ENCODE assay signal across 8 mouse cellular contexts in the genomic region with DNA sequence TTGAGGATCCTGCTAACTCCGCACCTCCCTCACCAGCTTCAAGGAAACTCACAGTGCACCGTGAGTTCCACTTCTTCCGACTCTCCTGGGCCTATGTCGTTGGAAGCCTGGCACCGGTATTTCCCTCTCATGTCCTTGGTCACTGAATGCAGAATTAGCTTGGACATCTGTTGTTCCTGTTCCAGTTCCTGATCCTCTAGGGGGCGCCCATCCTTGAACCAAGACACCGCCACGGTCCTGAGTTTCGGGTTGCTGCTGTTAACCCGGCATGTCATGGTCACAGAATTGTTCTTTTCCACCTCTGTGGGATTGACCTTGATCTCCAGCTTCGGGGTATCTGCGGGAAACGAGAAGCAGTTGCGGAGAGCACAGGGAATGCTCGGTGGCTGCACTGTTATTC. TPM values are rescaled to one million over a fixed set of nuclear protein-coding genes. Genes with fewer than 3 reads are reported as not detected.
DNase-seq lines count a peak whose midpoint lies in the region; ATAC-seq and TF ChIP-seq lines count a peak whose summit lies in the region.

No protein-coding gene starts in this region.

- H3K9ac ChIP-seq in hindbrain, postnatal 0 days (replicated peaks; ENCODE audit: low read length) = no peak overlapping the region

- no peaks in the 10 kb centered on the region for H3K4me1 ChIP-seq in hindbrain, postnatal 0 days (ENCODE audit: insufficient read depth, low read length)
- H3K4me1 ChIP-seq in megakaryocyte, embryonic 14.5 days = peaks cover 13% of the 10 kb centered on the region

- ATAC-seq in hindbrain, postnatal 0 days = 0 out of 2 replicates have a peak, but pooled peaks have one; percentile 49

- TF ChIP-seq CTCF in hindbrain, postnatal 0 days (IDR thresholded peaks at IDR 0.05; ENCODE audit: low read depth) = peak; percentile 77

- 28% methylated on average over 15 of the region's 15 CpGs for WGBS in hindbrain, postnatal 0 days

- 0 out of 2 replicates have a peak overlapping the region, but pooled peaks have one; percentile 30 for H3K4me2 ChIP-seq in hindbrain, postnatal 0 days (ENCODE audit: low read depth, low read length)

- no peaks in the 10 kb centered on the region for H3K36me3 ChIP-seq in hindbrain, postnatal 0 days (ENCODE audit: insufficient read depth, low read length)
- no peaks in the 10 kb centered on the region for H3K36me3 ChIP-seq in megakaryocyte, embryonic 14.5 days (replicated peaks; ENCODE audit: low read length)

- no peak overlapping the region for H3K27ac ChIP-seq in hindbrain, postnatal 0 days

- no peaks in the 10 kb centered on the region for H3K27me3 ChIP-seq in hindbrain, postnatal 0 days (ENCODE audit: insufficient read depth, low read length)
- peaks cover 64% of the 10 kb centered on the region for H3K27me3 ChIP-seq in megakaryocyte, embryonic 14.5 days (replicated peaks)

- peak; percentile 19 for DNase-seq in Muller cell, postnatal 12 days (ENCODE audit: inconsistent ontology term)
- DNase-seq in cerebellum, adult 8-10 months = peak; percentile 59
- peak; percentile 40 to 45 for DNase-seq in gastrocnemius, adult 8-10 months (ENCODE audit: low spot score in 2 of 2)
- DNase-seq in hindbrain, postnatal 0 days (ENCODE audit: low spot score) = peak; percentile 81
- DNase-seq in left cerebral cortex, adult 11 months (ENCODE audit: low spot score) = peak; percentile 52
- peak; percentile 68 to 73 for DNase-seq in right cerebral cortex, adult 2 months (ENCODE audit: low spot score in 2 of 2)
- peak; percentile 46 for DNase-seq in urinary bladder, adult 2 months (ENCODE audit: low spot score)

- H3K9me3 ChIP-seq in hindbrain, postnatal 0 days (ENCODE audit: low read length) = no peaks in the 10 kb centered on the region
- no peaks in the 10 kb centered on the region for H3K9me3 ChIP-seq in megakaryocyte, embryonic 14.5 days

- no peak overlapping the region for H3K4me3 ChIP-seq in hindbrain, postnatal 0 days (ENCODE audit: low read length)
- H3K4me3 ChIP-seq in megakaryocyte, embryonic 14.5 days (replicated peaks) = peak overlapping the region; percentile 85

RNA-seq across cellular contexts. Expression of a gene that starts 7.1 kb away (rescaled TPM):
- total RNA-seq in gastrocnemius, adult 8-10 months (2022) = not detected
- 0.07 and 3.2 TPM in 2 replicates for total RNA-seq in hindbrain, postnatal 0 days (2014; rRNA removed)
- polyA plus RNA-seq in hindbrain, postnatal 0 days (2015; fragmentation: Nextera tagmentation; extraction: Ambion mirVana) = 0.09 and 0.20 TPM in 2 replicates
- polyA plus RNA-seq in megakaryocyte, embryonic 14.5 days (2012; ENCODE audit: insufficient read depth, low replicate concordance) = 0.03 TPM in 1 of 2 replicates, not detected in the other
- 0.49 and 0.58 TPM in 2 replicates for polyA plus RNA-seq in urinary bladder, adult 2 months (2012; rRNA removed)

RNA-seq across cellular contexts. Expression of a gene that starts 11.7 kb away (rescaled TPM):
- not detected for total RNA-seq in gastrocnemius, adult 8-10 months (2022)
- total RNA-seq in hindbrain, postnatal 0 days (2014; rRNA removed) = not detected in 2 replicates
- not detected in 2 replicates for polyA plus RNA-seq in hindbrain, postnatal 0 days (2015; fragmentation: Nextera tagmentation; extraction: Ambion mirVana)
- polyA plus RNA-seq in megakaryocyte, embryonic 14.5 days (2012; ENCODE audit: insufficient read depth, low replicate concordance) = 0.16 TPM in 1 of 2 replicates, not detected in the other
- not detected in 2 replicates for polyA plus RNA-seq in urinary bladder, adult 2 months (2012; rRNA removed)

RNA-seq across cellular contexts. Expression of a gene that starts 17.1 kb away (rescaled TPM):
- not detected for total RNA-seq in gastrocnemius, adult 8-10 months (2022)
- 0.05 TPM in 1 of 2 replicates, not detected in the other for total RNA-seq in hindbrain, postnatal 0 days (2014; rRNA removed)
- polyA plus RNA-seq in hindbrain, postnatal 0 days (2015; fragmentation: Nextera tagmentation; extraction: Ambion mirVana) = 0.09 TPM in 1 of 2 replicates, not detected in the other
- not detected in 2 replicates for polyA plus RNA-seq in megakaryocyte, embryonic 14.5 days (2012; ENCODE audit: insufficient read depth, low replicate concordance)
- not detected in 2 replicates for polyA plus RNA-seq in urinary bladder, adult 2 months (2012; rRNA removed)

RNA-seq across cellular contexts. Expression of a gene that starts 41.6 kb away (rescaled TPM):
- total RNA-seq in gastrocnemius, adult 8-10 months (2022) = under 1 TPM in 3 of 4 experiments, not detected in 1; 0.47 to 0.65 (median 0.56) TPM
- total RNA-seq in hindbrain, postnatal 0 days (2014; rRNA removed) = 39.0 and 48.7 TPM in 2 replicates
- polyA plus RNA-seq in hindbrain, postnatal 0 days (2015; fragmentation: Nextera tagmentation; extraction: Ambion mirVana) = 14.4 and 18.6 TPM in 2 replicates
- 1.2 TPM in 1 of 2 replicates, not detected in the other for polyA plus RNA-seq in megakaryocyte, embryonic 14.5 days (2012; ENCODE audit: insufficient read depth, low replicate concordance)
- polyA plus RNA-seq in urinary bladder, adult 2 months (2012; rRNA removed) = 0.81 and 1.1 TPM in 2 replicates

RNA-seq across cellular contexts. Expression of a gene that starts 49.5 kb away (rescaled TPM):
- 1 to 10 TPM in 2 of 4 experiments, under 1 TPM in 1, not detected in 1; 0.21 to 1.2 (median 1.2) TPM for total RNA-seq in gastrocnemius, adult 8-10 months (2022)
- 0.16 TPM in 1 of 2 replicates, not detected in the other for total RNA-seq in hindbrain, postnatal 0 days (2014; rRNA removed)
- 0.19 and 0.23 TPM in 2 replicates for polyA plus RNA-seq in hindbrain, postnatal 0 days (2015; fragmentation: Nextera tagmentation; extraction: Ambion mirVana)
- 5.8 and 8.9 TPM in 2 replicates for polyA plus RNA-seq in megakaryocyte, embryonic 14.5 days (2012; ENCODE audit: insufficient read depth, low replicate concordance)
- polyA plus RNA-seq in urinary bladder, adult 2 months (2012; rRNA removed) = 0.46 and 0.55 TPM in 2 replicates

Comparison
In these comparisons a context has a peak if more than half of its experiments do, and no peak if none do; other contexts are left out.
1. DNase-seq: peak in every context shown above with its lines; median percentile 81 in hindbrain, postnatal 0 days; 70 in right cerebral cortex, adult 2 months; 59 in cerebellum, adult 8-10 months; 52 in left cerebral cortex, adult 11 months; 46 in urinary bladder, adult 2 months; 42 in gastrocnemius, adult 8-10 months; 19 in Muller cell, postnatal 12 days.